Mouse (Mus musculus) liver, embryonic 14.5 days (tissue): Measurements from ENCODE around the gene Lrp3. TPM values are rescaled to one million over a fixed set of nuclear protein-coding genes. Genes with fewer than 3 reads are reported as not detected.

Experiments
- ATAC-seq: fragments of 200-750 bp; cut with Nextera tagmentation; 2 replicates; pipeline ENCODE4 v1.8.0; 2017; ENCODE audit warnings: moderate number of reproducible peaks, mild to moderate bottlenecking, moderate library complexity; ENCODE audit not compliant: insufficient read depth
- DNase-seq, 3 experiments: peaks; one replicate each; pipeline ENCODE4 v3.0.0-alpha.2; 2012 to 2013; ENCODE audit warnings: low read depth in 3 of 3, low spot score in 3 of 3
- H3K27ac ChIP-seq: fragments of 300-500 bp; sonication (generic); 2 replicates; pipeline ENCODE4 v1.5.1; 2014; ENCODE audit warnings: moderate library complexity, mild to moderate bottlenecking, control low read depth, inconsistent platforms
- H3K27me3 ChIP-seq: fragments of 300-500 bp; sonication (generic); 2 replicates; pipeline ENCODE4 v1.6.1; 2014; ENCODE audit warnings: mild to moderate bottlenecking, low read length, moderate library complexity; ENCODE audit not compliant: control insufficient read depth, insufficient read depth
- H3K36me3 ChIP-seq: fragments of 300-500 bp; sonication (generic); replicated peaks from 2 replicates; pipeline ENCODE4 v1.6.1; 2014; ENCODE audit warnings: low read depth; ENCODE audit not compliant: control insufficient read depth, insufficient read depth
- H3K4me1 ChIP-seq, 2 experiments: fragments of 200-500 bp in 1 of 2; fragments of 300-500 bp in 1 of 2; sonication (generic) in 1 of 2; replicated peaks; 2 replicates each; pipeline ENCODE4 v1.6.1; 2012 to 2014; ENCODE audit warnings: antibody characterized with exemption in 1 of 2, inconsistent platforms in 1 of 2, low read length in 1 of 2; ENCODE audit not compliant: control insufficient read depth in 2 of 2, insufficient read depth in 2 of 2
- H3K4me2 ChIP-seq: fragments of 300-500 bp; sonication (generic); 2 replicates; pipeline ENCODE4 v1.6.1; 2014; ENCODE audit warnings: low read depth, mild to moderate bottlenecking, control low read depth, moderate library complexity
- H3K4me3 ChIP-seq, 2 experiments: fragments of 200-500 bp in 1 of 2; fragments of 300-500 bp in 1 of 2; sonication (generic) in 1 of 2; 2 replicates each; pipeline ENCODE4 v1.5.1; 2012 to 2014; ENCODE audit warnings: low read depth in 2 of 2, low read length in 2 of 2, mild to moderate bottlenecking in 2 of 2, control low read depth in 1 of 2, inconsistent platforms in 1 of 2, moderate library complexity in 1 of 2; ENCODE audit not compliant: insufficient read depth in 1 of 2
- H3K9ac ChIP-seq: fragments of 300-500 bp; sonication (generic); replicated peaks from 2 replicates; pipeline ENCODE4 v1.6.1; 2014; ENCODE audit warnings: mild to moderate bottlenecking, control low read depth, moderate library complexity
- H3K9me3 ChIP-seq: fragments of 300-500 bp; sonication (generic); 2 replicates; pipeline ENCODE4 v1.6.1; 2016; ENCODE audit warnings: low read length, mixed read lengths; ENCODE audit not compliant: control insufficient read depth
- CTCF ChIP-seq: IDR thresholded peaks from 2 replicates; pipeline ENCODE4 v1.5.1; 2016; ENCODE audit warnings: antibody characterized with exemption, low read depth, control low read depth
- EP300 ChIP-seq: IDR thresholded peaks from 2 replicates; pipeline ENCODE4 v1.6.1; 2016; ENCODE audit warnings: antibody characterized with exemption, low read depth
- WGBS: fragments of 180-500 bp; shearing (Covaris S2); extraction: QIAGEN DNeasy Blood & Tissue Kit; methylation state at CpG from one replicate; pipeline ENCODE4 v1.1.7; 2014; ENCODE audit not compliant: insufficient replicate concordance; 5-methylcytosine and 5-hydroxymethylcytosine counted together
- polyA plus RNA-seq, 2 experiments: library from polyadenylated mRNA; depleted of rRNA in 1 of 2; stranded (reverse) in 1 of 2; unstranded in 1 of 2; fragments of >200 nt; fragmentation: Nextera tagmentation in 1 of 2; extraction: Ambion mirVana in 1 of 2; gene quantifications; 2 replicates each; pipeline versions ENCODE4 v1.2.1 to v1.2.3; 2012 to 2014

The Lrp3 gene
- polyA plus RNA-seq, 2 experiments = 0.37 to 0.66 TPM

DNA sequence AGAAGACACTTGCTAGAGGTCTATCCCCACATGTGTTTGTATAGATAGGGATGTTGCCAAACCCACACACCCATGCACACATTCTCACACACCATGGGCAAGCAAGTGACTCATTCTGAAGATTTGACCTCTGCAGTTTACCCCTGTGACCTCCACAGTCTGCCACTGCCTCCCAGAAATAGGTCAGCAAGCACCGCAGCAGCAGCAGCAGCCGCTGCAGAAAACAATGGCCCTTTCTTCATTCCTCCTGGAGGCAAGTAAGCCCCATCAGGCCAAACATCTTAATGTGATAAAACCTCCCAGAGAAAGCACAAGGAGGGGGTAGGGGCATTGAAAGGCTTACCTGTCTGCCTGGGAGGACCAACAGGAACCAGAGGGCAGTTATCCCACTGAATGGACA lies 24.0 kb downstream of the Lrp3 start:
- TF ChIP-seq CTCF = no peak
- TF ChIP-seq EP300 = no peak
- ATAC-seq (no peak), DNase-seq (no peak)
- Histone ChIP-seq H3K27me3 (peaks cover 11% of the 10 kb centered on the region), H3K4me2 (no peak overlapping the region), H3K9me3 (no peaks in the 10 kb centered on the region), H3K4me3 (no peak overlapping the region), H3K36me3 (no peaks in the 10 kb centered on the region), H3K27ac (no peak overlapping the region), H3K9ac (no peak overlapping the region), H3K4me1 (no peaks in the 10 kb centered on the region)
- 29% methylated on average over 2 of the region's 2 CpGs for WGBS

DNA sequence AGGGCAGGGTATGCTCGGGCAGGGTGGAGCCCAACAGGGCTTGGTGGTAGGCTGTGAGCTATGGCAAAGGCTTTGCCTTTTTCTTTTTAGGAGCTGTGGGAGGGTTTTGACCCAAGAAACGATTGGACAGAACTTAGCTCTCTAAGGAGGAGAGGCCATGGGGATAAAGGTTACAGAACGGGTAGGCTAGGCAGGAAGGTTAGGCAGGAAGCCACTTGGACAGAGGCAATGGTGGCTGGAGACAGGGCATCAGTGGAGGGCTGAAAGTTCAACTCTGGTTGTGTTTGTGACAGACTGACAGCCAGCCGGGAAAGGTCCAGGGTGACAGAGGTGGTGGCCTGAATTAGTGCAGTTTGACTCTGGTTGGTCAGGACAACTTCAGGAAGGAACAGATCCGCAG lies 25.6 kb downstream of the Lrp3 start:
- ATAC-seq (no peak), DNase-seq (no peak)
- Histone ChIP-seq H3K4me2 (no peak overlapping the region), H3K4me3 (no peak overlapping the region), H3K27ac (no peak overlapping the region), H3K9ac (no peak overlapping the region), H3K36me3 (no peaks in the 10 kb centered on the region), H3K4me1 (no peaks in the 10 kb centered on the region), H3K27me3 (peaks cover 27% of the 10 kb centered on the region), H3K9me3 (no peaks in the 10 kb centered on the region)
- TF ChIP-seq CTCF = no peak
- no peak for TF ChIP-seq EP300
- WGBS = 33% methylated on average over 5 of the region's 5 CpGs

DNA sequence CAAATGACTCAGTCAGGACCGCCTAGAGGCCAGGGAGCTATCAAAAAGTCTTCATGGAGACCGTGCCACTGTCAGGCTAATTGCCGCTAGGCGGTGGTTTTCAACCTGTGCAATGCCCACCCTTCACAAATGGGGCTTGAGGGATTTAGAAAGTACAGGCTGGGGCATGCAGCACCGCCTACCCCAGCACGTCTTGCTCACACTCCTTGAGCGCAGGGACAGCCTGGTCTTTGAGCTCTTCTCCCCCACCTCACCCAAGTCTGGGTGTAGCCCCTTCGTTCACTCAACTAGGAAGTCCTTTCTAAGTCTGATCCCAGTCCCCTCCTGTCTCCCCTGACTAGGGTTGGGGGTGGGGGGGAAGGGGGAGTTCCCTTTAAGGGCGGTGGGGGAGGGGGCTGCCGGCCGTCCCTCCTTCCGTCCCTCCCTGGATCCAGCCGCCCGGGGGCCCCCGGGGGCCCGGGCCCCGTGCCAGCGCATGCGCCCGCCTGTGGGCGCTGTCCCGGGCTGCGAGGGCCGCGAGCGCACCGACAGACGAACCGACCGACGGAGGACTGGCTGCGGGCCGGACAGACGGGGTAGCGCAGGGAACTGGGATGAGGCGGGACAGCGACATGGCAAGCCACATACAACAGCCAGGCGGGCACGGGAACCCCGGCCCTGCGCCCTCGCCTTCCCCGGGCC lies 29.3 kb downstream of the Lrp3 start, which contains the start of gene Slc7a10:
TSS of gene Slc7a10 (plus strand) at position 497 of the 681 bp plus-strand sequence.
- DNase-seq = no peak

DNA sequence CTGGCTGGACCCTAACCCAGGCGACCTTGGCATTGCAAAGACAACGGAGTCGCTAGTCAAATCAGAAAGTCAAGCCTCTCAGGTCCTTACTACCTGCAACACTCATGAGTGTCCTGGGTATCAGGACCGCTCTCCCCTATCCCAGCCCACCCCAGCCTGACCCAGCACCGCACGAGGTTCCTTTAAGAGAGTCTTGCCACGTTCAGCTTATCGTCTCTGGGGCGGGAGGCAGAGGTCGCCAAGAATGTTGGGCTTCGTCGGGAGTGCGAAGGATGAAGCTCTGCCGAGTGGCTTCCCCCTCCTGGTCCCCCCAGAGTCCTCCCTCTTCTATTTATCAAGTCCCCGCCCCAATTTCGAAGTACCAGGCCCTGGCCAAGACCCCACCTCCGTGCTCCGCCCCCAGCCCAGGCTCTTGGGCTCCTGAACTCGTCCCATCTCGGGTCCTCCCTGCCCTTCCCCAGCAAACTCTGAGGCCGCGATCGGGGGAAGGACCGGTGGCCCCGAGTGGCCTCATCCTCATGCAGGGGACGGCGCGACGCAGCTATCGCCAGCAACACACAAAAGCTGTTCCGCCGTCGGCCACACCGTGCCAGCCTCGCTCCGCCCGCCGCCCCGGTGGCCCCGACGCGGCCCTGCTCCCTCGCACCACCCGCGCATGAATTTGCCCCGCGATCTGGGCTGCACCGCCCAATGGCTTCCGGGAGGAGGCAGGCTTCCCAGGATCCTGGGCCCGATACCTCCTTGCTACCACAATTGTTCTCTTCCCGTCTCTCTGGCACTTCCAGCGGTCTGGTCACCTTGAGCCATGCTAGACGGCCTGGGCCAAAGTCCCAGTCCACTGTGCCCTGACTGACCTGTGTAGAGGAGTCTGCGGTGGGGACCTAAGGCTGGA lies 30.2 kb downstream of the Lrp3 start:
- Histone ChIP-seq H3K4me3 (peak overlapping the region in 1 of 2 experiments; percentile 8; a peak in 1 of 4 replicates), H3K36me3 (no peaks in the 10 kb centered on the region), H3K27me3 (peaks cover 33% of the 10 kb centered on the region), H3K9me3 (no peaks in the 10 kb centered on the region), H3K4me1 (no peaks in the 10 kb centered on the region), H3K4me2 (peak overlapping the region; percentile 29), H3K27ac (no peak overlapping the region), H3K9ac (no peak overlapping the region)
- DNase-seq (no peak), ATAC-seq (no peak)
- TF ChIP-seq CTCF = peak; percentile 37
- TF ChIP-seq EP300 = no peak
- WGBS = 4% methylated on average over 52 of the region's 54 CpGs

More for the DNA sequence above, 29.3 kb downstream of the Lrp3 start, which contains the start of gene Slc7a10:
- whole genome bisulfite sequencing = 4% methylated on average over 36 of the region's 43 CpGs
- Histone ChIP-seq H3K9me3 (no peaks in the 10 kb centered on the region), H3K27me3 (peaks cover 33% of the 10 kb centered on the region), H3K4me2 (peak within 1 kb of the TSS; percentile 46), H3K9ac (no peak within 1 kb of the TSS), H3K4me1 (no peaks in the 10 kb centered on the region), H3K4me3 (peak within 1 kb of the TSS in 1 of 2 experiments; percentile 21; a peak in 1 of 4 replicates), H3K36me3 (no peaks in the 10 kb centered on the region), H3K27ac (no peak within 1 kb of the TSS)
- no peak for ATAC-seq
- TF ChIP-seq EP300 = no peak
- TF ChIP-seq CTCF = no peak
